Mouse (Mus musculus): Measurements from ENCODE around the gene Pcolce2. TPM values are rescaled to one million over a fixed set of nuclear protein-coding genes. Genes with fewer than 3 reads are reported as not detected.
"Not testable (repeated sequence)": the region's sequence is repeated elsewhere in the genome, so short reads cannot be mapped to it uniquely, and the experiment has no call there.

The Pcolce2 gene
- polyA plus RNA-seq, 1 experiment = 1.5 TPM

- TF ChIP-seq CTCF (IDR thresholded peaks at IDR 0.05; ENCODE audit: extremely low read depth, insufficient read depth, low read length) (no peak), POLR2A (IDR thresholded peaks at IDR 0.05; ENCODE audit: extremely low read depth, insufficient read depth, low read length) (no peak)
- Histone ChIP-seq H3K4me3 (ENCODE audit: insufficient read depth, low read length) (no peak overlapping the region), H3K27ac (ENCODE audit: insufficient read depth, low read length) (no peak overlapping the region), H3K4me1 (ENCODE audit: control insufficient read depth, insufficient read depth, low read length) (no peaks in the 10 kb centered on the region)
Measured at GRCm38 (mm10) chr9:95612246-95612768, 25.1 kb upstream of the Pcolce2 start.

GRCm38 (mm10) chr9:95613426-95614127 lies 23.8 kb upstream of the Pcolce2 start:
- no peak for TF ChIP-seq CTCF (IDR thresholded peaks at IDR 0.05; ENCODE audit: extremely low read depth, insufficient read depth, low read length)
- TF ChIP-seq POLR2A (IDR thresholded peaks at IDR 0.05; ENCODE audit: extremely low read depth, insufficient read depth, low read length) = no peak
- no peaks in the 10 kb centered on the region for H3K4me1 ChIP-seq (ENCODE audit: control insufficient read depth, insufficient read depth, low read length)
- no peak overlapping the region for H3K27ac ChIP-seq (ENCODE audit: insufficient read depth, low read length)
- H3K4me3 ChIP-seq (ENCODE audit: insufficient read depth, low read length) = no peak overlapping the region

GRCm38 (mm10) chr9:95614861-95615615 lies 22.4 kb upstream of the Pcolce2 start:
- no peak for TF ChIP-seq POLR2A (IDR thresholded peaks at IDR 0.05; ENCODE audit: extremely low read depth, insufficient read depth, low read length)
- TF ChIP-seq CTCF (IDR thresholded peaks at IDR 0.05; ENCODE audit: extremely low read depth, insufficient read depth, low read length) = no peak
- H3K27ac ChIP-seq (ENCODE audit: insufficient read depth, low read length) = no peak overlapping the region
- H3K4me3 ChIP-seq (ENCODE audit: insufficient read depth, low read length) = no peak overlapping the region
- no peaks in the 10 kb centered on the region for H3K4me1 ChIP-seq (ENCODE audit: control insufficient read depth, insufficient read depth, low read length)

GRCm38 (mm10) chr9:95615961-95616360 lies 21.4 kb upstream of the Pcolce2 start:
- TF ChIP-seq CTCF (IDR thresholded peaks at IDR 0.05; ENCODE audit: extremely low read depth, insufficient read depth, low read length) (no peak), POLR2A (IDR thresholded peaks at IDR 0.05; ENCODE audit: extremely low read depth, insufficient read depth, low read length) (no peak)
- Histone ChIP-seq H3K27ac (ENCODE audit: insufficient read depth, low read length) (no peak overlapping the region), H3K4me3 (ENCODE audit: insufficient read depth, low read length) (no peak overlapping the region), H3K4me1 (ENCODE audit: control insufficient read depth, insufficient read depth, low read length) (no peaks in the 10 kb centered on the region)

GRCm38 (mm10) chr9:95618572-95618971 lies 18.8 kb upstream of the Pcolce2 start:
- Histone ChIP-seq H3K4me1 (ENCODE audit: control insufficient read depth, insufficient read depth, low read length) (no peaks in the 10 kb centered on the region), H3K27ac (ENCODE audit: insufficient read depth, low read length) (no peak overlapping the region), H3K4me3 (ENCODE audit: insufficient read depth, low read length) (no peak overlapping the region)
- TF ChIP-seq CTCF (IDR thresholded peaks at IDR 0.05; ENCODE audit: extremely low read depth, insufficient read depth, low read length) = no peak

- Histone ChIP-seq H3K27ac (ENCODE audit: insufficient read depth, low read length) (no peak overlapping the region), H3K4me1 (ENCODE audit: control insufficient read depth, insufficient read depth, low read length) (no peaks in the 10 kb centered on the region), H3K4me3 (ENCODE audit: insufficient read depth, low read length) (no peak overlapping the region)
- no peak for TF ChIP-seq POLR2A (IDR thresholded peaks at IDR 0.05; ENCODE audit: extremely low read depth, insufficient read depth, low read length)
- TF ChIP-seq CTCF (IDR thresholded peaks at IDR 0.05; ENCODE audit: extremely low read depth, insufficient read depth, low read length) = no peak
Measured at GRCm38 (mm10) chr9:95624072-95624471, 13.3 kb upstream of the Pcolce2 start.

- TF ChIP-seq POLR2A (IDR thresholded peaks at IDR 0.05; ENCODE audit: extremely low read depth, insufficient read depth, low read length) (no peak), CTCF (IDR thresholded peaks at IDR 0.05; ENCODE audit: extremely low read depth, insufficient read depth, low read length) (no peak)
Measured at GRCm38 (mm10) chr9:95628439-95628948, 8.9 kb upstream of the Pcolce2 start.

GRCm38 (mm10) chr9:95629561-95629960 lies 7.8 kb upstream of the Pcolce2 start:
- not testable (repeated sequence) for H3K4me3 ChIP-seq (ENCODE audit: insufficient read depth, low read length); H3K4me1 ChIP-seq (ENCODE audit: control insufficient read depth, insufficient read depth, low read length); H3K27ac ChIP-seq (ENCODE audit: insufficient read depth, low read length)

More at GRCm38 (mm10) chr9:95628439-95628948, 8.9 kb upstream of the Pcolce2 start:
- Histone ChIP-seq H3K27ac (ENCODE audit: insufficient read depth, low read length) (no peak overlapping the region), H3K4me1 (ENCODE audit: control insufficient read depth, insufficient read depth, low read length) (no peaks in the 10 kb centered on the region), H3K4me3 (ENCODE audit: insufficient read depth, low read length) (no peak overlapping the region)

- TF ChIP-seq CTCF (IDR thresholded peaks at IDR 0.05; ENCODE audit: extremely low read depth, insufficient read depth, low read length) = no peak
- TF ChIP-seq POLR2A (IDR thresholded peaks at IDR 0.05; ENCODE audit: extremely low read depth, insufficient read depth, low read length) = no peak
- Histone ChIP-seq H3K4me3 (ENCODE audit: insufficient read depth, low read length) (no peak overlapping the region; the same call in 1 of the 2 replicates), H3K4me1 (ENCODE audit: control insufficient read depth, insufficient read depth, low read length) (no peaks in the 10 kb centered on the region), H3K27ac (ENCODE audit: insufficient read depth, low read length) (no peak overlapping the region)
Measured at GRCm38 (mm10) chr9:95636395-95636794, 1.0 kb upstream of the Pcolce2 start.

- Histone ChIP-seq H3K4me3 (ENCODE audit: insufficient read depth, low read length) (no peak overlapping the region), H3K4me1 (ENCODE audit: control insufficient read depth, insufficient read depth, low read length) (no peaks in the 10 kb centered on the region), H3K27ac (ENCODE audit: insufficient read depth, low read length) (no peak overlapping the region)
- TF ChIP-seq CTCF (IDR thresholded peaks at IDR 0.05; ENCODE audit: extremely low read depth, insufficient read depth, low read length) = no peak
- no peak for TF ChIP-seq POLR2A (IDR thresholded peaks at IDR 0.05; ENCODE audit: extremely low read depth, insufficient read depth, low read length)
Measured at GRCm38 (mm10) chr9:95639919-95640318, 2.5 kb downstream of the Pcolce2 start.

All from cortical plate, adult 2 months (tissue).